Mouse (Mus musculus) liver, adult (tissue): Measurements from ENCODE around the gene Ccl20.

Experiments used
- GATA4 ChIP-seq: IDR thresholded peaks from 2 replicates; pipeline ENCODE4 v1.6.1; 2014; ENCODE audit warnings: mild to moderate bottlenecking, low read length; ENCODE audit not compliant: insufficient replicate concordance

Gene Ccl20

DNA sequence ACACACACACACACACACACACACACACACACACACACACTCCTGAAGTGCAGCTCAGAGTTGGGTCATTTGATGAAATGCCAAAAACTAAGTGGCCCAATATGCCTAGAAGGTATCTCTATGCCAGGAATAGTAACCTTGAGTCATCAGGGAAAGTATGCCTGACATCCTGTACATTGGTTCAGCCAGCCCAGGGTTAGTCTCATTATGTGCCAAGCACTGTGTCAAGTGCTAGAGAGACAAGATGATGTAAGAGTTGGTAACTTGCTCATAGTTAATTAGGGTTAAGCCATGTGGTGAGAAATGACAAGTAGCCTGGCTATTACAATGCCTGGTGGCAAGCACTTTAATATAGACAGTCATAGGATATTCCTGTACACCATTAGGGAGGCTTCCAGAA, 3.3 kb downstream of the Ccl20 start:
- TF ChIP-seq GATA4, result no peak

DNA sequence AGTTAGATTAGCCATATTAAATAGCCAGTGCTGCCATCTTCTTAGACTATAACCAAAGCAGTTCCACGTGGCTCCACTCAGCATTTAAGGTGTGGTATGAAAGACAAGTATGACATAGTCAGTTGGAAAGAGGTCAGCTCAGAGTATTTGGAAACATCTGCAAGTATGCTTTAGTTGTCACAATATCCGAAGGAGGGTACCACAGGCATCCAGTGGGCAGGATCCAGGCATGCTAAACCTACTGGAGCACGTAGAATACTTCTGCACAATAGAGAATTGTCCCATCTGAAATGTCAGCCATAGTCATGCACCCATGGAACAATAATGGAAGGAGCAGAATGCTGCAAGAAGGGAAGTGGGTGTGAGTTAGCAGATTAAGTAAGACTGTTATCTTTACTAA, 3.7 kb downstream of the Ccl20 start:
- TF ChIP-seq GATA4, result no peak

DNA sequence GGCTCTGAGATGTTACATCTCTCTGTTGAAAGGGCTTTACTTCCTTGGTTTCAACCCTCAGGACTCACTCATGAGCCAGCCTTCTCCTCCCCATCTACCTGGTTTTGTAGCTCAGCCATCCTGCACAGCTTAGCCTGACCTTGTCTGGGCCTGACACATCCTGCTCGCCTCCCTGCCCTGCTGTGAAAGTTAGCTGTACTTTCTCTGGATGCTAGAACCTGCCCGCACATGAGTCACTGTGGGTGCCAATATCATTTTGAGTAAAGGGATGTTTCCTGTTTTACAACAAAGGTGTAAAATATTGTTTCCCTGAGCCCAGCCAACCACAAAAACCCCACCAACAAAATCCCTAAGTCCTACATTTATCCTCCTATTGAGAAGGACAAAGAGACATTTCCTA, 6.6 kb downstream of the Ccl20 start:
- no peak for TF ChIP-seq GATA4

DNA sequence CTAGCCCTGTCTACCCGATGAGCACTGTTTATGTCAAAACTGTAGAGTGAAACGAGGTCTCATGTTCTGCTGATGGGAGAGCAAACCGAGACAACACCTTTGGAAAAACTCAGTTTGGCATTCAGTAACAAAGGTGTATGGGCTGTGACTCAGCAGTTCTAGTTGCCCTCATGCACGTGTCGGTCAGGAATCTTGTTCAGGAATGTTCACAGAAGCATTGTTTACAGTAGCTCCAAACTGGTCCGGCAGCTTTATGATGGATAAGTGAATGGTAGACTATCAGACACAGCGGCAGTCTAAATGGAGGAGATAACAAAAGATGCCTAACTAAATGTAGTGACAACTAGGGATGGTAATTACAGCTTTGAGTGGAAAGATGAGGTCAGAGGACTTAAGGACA, 19.3 kb downstream of the Ccl20 start:
- TF ChIP-seq GATA4, result no peak

DNA sequence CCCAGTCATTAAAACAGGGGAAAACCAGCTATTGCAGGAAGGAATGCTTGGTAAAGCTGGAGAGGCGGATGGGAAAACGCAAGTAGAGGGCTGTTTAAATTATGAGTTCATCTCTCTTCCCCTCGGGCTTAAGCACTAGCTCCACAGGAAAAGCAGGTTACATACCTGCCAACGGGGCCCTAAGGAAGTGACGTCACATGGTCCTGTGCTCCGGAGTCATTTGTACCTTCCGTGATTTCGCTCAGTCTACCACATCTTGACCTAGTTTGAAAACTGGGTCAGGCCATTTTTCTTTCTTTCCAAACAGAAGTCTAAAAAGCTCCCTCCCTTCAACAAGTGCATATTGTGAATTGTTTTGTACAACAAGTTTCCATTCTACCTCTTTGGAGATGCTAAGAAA, 21.3 kb downstream of the Ccl20 start:
- no peak for TF ChIP-seq GATA4

DNA sequence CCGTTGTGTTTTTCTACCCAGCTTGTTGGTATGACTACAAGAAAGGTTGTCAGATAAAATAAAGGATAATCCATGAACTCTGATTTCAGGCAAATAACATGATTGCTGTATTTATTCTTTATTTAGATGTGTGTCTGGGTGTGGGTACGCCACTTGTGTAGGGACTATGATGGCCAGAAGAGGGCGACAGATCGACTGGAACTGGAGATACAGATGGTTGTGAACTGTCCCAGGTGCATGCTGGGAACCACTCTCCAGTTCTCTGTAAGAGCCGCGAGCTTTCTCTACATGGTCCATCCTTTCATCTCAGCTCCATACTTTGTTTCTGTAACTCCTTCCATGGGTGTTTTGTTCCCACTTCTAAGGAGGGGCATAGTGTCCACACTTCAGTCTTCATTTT, 22.2 kb downstream of the Ccl20 start:
- no peak for TF ChIP-seq GATA4

DNA sequence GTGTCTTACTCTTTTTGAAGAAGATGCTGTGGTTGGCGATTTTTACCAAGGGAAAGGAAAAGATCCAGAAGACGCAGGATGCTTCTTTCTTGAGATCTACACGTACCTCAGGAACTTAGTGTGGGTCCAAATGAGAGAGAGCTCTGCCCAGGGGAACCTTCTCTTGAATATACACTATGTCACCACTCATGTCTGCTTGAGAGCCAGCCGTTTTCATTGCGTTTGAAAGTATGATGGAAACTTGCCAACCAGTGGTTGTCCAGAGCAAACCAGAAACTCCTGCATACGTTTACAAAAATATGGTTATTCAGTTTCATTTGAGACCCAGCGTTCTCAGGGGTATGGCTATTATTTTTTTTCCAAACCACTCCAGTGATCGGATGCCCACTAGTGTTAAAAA, 24.9 kb downstream of the Ccl20 start:
- no peak for TF ChIP-seq GATA4

DNA sequence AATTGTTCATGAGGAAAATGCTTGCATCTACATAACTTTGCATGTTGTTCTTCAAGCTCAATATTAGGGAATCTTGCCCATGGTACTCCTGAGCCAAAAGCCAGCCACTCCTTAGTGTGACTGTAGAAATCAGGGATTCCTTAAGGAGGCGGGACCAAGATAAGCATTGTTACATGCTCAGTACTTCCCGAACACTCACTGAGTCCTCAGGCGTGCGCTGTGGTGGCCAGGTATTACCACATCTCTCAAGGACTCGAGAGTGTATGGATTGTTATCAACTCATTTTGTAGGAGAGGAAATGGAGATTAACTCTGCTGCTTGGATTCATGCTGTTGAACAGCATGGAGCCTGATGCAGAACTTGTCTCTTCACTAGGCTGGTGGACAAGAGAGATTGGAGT, 25.5 kb downstream of the Ccl20 start:
- no peak for TF ChIP-seq GATA4

DNA sequence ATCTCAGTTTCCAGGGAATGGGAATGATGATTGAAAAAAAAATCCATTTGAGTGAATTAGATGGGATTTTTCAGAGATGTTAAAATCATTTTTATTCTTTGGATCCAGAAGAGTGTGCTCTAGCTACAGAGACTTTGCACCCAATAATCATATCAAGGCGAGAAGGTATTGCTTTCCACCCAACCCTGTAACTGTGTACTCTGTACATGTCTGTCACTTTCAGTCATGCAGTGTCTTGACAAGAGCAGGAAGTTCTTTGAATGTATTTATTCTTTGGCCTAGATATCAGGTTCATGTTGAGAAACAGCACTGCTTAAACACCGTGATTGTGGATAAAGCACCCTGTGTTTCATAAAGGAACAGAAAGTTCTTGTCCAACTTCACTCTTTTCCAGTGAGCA, 30.0 kb downstream of the Ccl20 start:
- TF ChIP-seq GATA4, result no peak

DNA sequence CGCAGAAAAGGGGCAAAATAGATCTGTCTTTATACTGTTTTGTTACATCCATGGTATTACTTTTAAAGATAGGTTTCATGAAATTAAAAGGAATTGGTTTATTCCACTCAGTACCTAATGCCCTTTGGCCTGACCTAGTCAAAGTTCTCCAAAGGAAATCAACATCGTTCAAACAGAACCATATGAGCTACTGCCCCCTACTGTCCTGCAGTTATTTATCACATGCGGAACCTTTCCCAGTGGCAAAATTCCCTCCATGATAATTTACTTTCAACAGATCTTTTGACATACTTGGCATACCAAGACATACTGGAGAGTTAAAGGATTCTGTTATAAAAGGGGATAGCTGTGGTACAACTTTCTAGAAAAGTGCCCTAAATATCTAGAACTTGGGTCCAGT, 33.7 kb downstream of the Ccl20 start:
- TF ChIP-seq GATA4, result no peak

DNA sequence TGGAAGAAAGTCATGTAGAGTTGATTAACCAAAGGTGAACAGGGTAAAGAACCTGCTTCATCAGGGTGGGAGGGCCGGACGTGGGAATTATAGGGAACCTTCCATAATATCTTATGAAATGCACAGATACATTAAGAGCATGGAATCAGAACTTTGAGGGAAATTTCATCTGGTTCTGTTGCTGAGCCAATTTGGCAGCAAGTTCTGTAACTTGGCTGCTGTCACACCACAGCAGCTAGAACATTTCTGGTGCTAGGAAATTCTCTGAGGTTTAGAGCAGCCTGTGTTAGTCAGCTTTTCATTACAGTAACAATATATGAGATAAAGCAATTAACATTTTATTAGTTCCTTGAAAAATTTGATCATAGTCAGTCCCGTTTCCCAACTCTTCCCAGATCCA, 36.4 kb downstream of the Ccl20 start:
- TF ChIP-seq GATA4, result no peak

DNA sequence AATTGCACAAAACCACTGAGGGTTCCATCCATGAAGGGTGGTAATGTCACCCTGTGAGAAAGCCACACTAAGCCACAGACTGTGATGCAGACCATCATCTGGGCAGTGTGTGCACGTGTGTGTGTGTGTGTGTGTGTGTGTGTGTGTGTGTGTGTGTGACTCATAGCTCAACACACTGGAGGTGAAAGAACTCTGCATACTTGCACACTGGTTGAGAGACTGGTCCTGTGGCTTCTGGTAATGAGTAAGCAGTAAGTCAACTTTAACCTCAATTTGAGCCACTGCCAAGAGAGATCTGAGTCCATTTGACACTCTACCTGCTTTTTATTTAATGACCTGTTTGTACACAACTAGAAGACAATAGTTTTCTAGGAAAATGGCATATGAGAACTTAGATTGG, 40.3 kb downstream of the Ccl20 start:
- no peak for TF ChIP-seq GATA4

DNA sequence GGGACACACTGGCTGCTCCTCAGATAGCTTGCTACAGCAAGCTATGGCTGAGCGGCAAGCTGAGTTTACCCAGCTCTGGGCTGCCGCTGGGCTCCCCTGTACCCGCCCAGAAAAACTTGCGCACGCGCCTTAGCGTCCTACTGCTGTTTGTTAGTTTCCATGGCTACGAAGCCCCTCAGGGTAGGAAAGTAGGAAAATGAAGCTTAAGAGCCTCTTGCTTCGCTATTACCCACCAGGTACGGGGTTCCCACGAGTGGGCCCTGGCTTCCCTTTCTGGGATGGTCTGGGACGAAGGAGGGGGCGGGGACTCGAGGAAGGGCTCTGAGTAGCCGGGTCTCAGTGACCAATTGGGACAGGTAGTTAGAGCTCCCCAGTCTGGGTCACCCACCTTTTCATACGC, 43.0 kb downstream of the Ccl20 start, which contains the start of gene Daw1:
Gene Daw1 (plus strand): TSS at position 150 of the 400 bp plus-strand sequence.
- TF ChIP-seq GATA4, result no peak

DNA sequence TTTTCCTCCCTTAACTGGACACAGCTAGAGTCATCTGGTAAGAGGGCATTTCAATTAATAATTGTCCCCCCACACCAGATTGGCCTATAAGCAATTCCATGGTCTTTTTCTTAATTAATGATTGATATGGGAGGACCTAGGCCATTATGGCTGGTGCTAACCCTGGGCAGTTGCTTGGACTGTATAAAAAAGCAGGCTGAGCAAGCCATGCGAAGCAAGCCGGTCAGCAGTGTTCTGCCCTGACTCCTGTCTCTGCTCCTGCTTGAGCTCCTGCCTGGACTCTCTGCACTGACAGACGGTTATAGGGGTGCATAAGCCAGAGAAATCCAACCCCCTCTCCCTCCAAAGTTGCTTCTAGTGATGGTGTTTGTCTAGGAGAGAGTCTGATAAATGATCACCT, 45.1 kb downstream of the Ccl20 start:
- TF ChIP-seq GATA4, result no peak

DNA sequence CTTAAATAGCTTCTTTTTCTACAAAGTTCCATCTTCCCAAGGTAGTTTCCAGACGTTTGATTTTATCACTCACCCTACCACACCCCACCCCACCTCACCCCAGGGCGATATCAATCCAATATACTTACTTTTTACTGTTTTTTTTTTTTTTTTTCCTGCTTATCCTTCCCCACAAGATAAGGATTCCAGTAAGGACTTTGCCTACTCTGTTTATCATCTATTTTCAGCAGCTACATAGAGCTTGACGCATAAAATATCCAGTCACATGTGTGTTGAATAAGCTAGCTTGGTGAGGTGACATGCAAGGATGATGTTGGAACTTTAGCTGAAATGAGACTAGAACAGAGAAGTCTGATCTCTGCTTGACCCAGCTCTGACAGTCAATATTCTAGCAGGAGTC, 47.5 kb downstream of the Ccl20 start:
- no peak for TF ChIP-seq GATA4
